Mouse (Mus musculus): ENCODE data around the gene Apela. TPM values are rescaled to one million over a fixed set of nuclear protein-coding genes. Genes with fewer than 3 reads are reported as not detected.

The Apela gene
- not detected in 2 replicates for total RNA-seq (2015)
- total RNA-seq (2017) = not detected in 2 replicates

GRCm38 (mm10) chr8:65037117-65037533 lies at the start of gene Apela:
Apela (minus strand) TSS chr8:65037336.
- ATAC-seq (ENCODE audit: poor library complexity, severe bottlenecking) = no peak

GRCm38 (mm10) chr8:65085680-65086079 lies 48.5 kb upstream of the Apela start:
- ATAC-seq (ENCODE audit: poor library complexity, severe bottlenecking) = no peak

- ATAC-seq (ENCODE audit: poor library complexity, severe bottlenecking) = no peak
These were observed 43.6 kb upstream of the Apela start for GRCm38 (mm10) chr8:65080731-65081130.

GRCm38 (mm10) chr8:65074733-65075132 lies 37.6 kb upstream of the Apela start, which contains the start of gene Gm10663:
Gm10663 (plus strand) TSS chr8:65075033.
- no peak for ATAC-seq (ENCODE audit: poor library complexity, severe bottlenecking)

GRCm38 (mm10) chr8:65070996-65071395 lies 33.9 kb upstream of the Apela start:
- ATAC-seq (ENCODE audit: poor library complexity, severe bottlenecking) = no peak

GRCm38 (mm10) chr8:65068473-65068819 lies 31.3 kb upstream of the Apela start:
- ATAC-seq (ENCODE audit: poor library complexity, severe bottlenecking) = no peak

- ATAC-seq (ENCODE audit: poor library complexity, severe bottlenecking) = no peak
These were observed 30.7 kb upstream of the Apela start for GRCm38 (mm10) chr8:65067694-65068472.

GRCm38 (mm10) chr8:65067031-65067430 lies 29.9 kb upstream of the Apela start:
- no peak for ATAC-seq (ENCODE audit: poor library complexity, severe bottlenecking)

GRCm38 (mm10) chr8:65065622-65066021 lies 28.5 kb upstream of the Apela start:
- no peak for ATAC-seq (ENCODE audit: poor library complexity, severe bottlenecking)

GRCm38 (mm10) chr8:65064071-65064470 lies 26.9 kb upstream of the Apela start:
- no peak for ATAC-seq (ENCODE audit: poor library complexity, severe bottlenecking)

- ATAC-seq (ENCODE audit: poor library complexity, severe bottlenecking) = no peak
These were observed 25.1 kb upstream of the Apela start for GRCm38 (mm10) chr8:65062195-65062594.

GRCm38 (mm10) chr8:65056722-65057121 lies 19.6 kb upstream of the Apela start:
- no peak for ATAC-seq (ENCODE audit: poor library complexity, severe bottlenecking)

- no peak for ATAC-seq (ENCODE audit: poor library complexity, severe bottlenecking)
These were observed 16.8 kb upstream of the Apela start for GRCm38 (mm10) chr8:65053968-65054367.

- no peak for ATAC-seq (ENCODE audit: poor library complexity, severe bottlenecking)
These were observed 16.4 kb upstream of the Apela start for GRCm38 (mm10) chr8:65053554-65053953.

GRCm38 (mm10) chr8:65047801-65048200 lies 10.7 kb upstream of the Apela start:
- no peak for ATAC-seq (ENCODE audit: poor library complexity, severe bottlenecking)

GRCm38 (mm10) chr8:65047193-65047592 lies 10.1 kb upstream of the Apela start:
- ATAC-seq (ENCODE audit: poor library complexity, severe bottlenecking) = no peak

GRCm38 (mm10) chr8:65046565-65046964 lies 9.4 kb upstream of the Apela start:
- ATAC-seq (ENCODE audit: poor library complexity, severe bottlenecking) = no peak

- ATAC-seq (ENCODE audit: poor library complexity, severe bottlenecking) = no peak
These were observed 3.0 kb downstream of the Apela start for GRCm38 (mm10) chr8:65034136-65034535.

- ATAC-seq (ENCODE audit: poor library complexity, severe bottlenecking) = no peak
These were observed 4.1 kb downstream of the Apela start for GRCm38 (mm10) chr8:65033056-65033455.

GRCm38 (mm10) chr8:65032107-65032506 lies 5.0 kb downstream of the Apela start:
- ATAC-seq (ENCODE audit: poor library complexity, severe bottlenecking) = no peak

GRCm38 (mm10) chr8:65030735-65031485 lies 6.2 kb downstream of the Apela start:
- no peak for ATAC-seq (ENCODE audit: poor library complexity, severe bottlenecking)

GRCm38 (mm10) chr8:65029776-65030175 lies 7.4 kb downstream of the Apela start:
- no peak for ATAC-seq (ENCODE audit: poor library complexity, severe bottlenecking)

All from megakaryocyte, adult 5-6 weeks (primary cell).